Mouse (Mus musculus): ENCODE data around the gene Clec16a.

The Clec16a gene

GRCm38 (mm10) chr16:10669936-10670335 is 124.8 kb downstream of the Clec16a start:
- no peaks in the 10 kb centered on the region for H3K27me3 ChIP-seq (ENCODE audit: insufficient read depth, low read length)
- H3K9me3 ChIP-seq (ENCODE audit: low read length), result no peaks in the 10 kb centered on the region
- no peak for TF ChIP-seq CTCF (conservative IDR thresholded peaks at IDR 0.05; ENCODE audit: low read length)
- TF ChIP-seq NANOG (IDR thresholded peaks at IDR 0.05; ENCODE audit: borderline replicate concordance, low read length), result no peak
- no peak for TF ChIP-seq POU5F1 (IDR thresholded peaks at IDR 0.05; ENCODE audit: borderline replicate concordance, low read length)
- H3K36me3 ChIP-seq (ENCODE audit: insufficient read depth, low read length), result peaks cover 20% of the 10 kb centered on the region
- H3K4me3 ChIP-seq (replicated peaks; ENCODE audit: low read length), result no peak overlapping the region
- H3K4me1 ChIP-seq (replicated peaks; ENCODE audit: low read depth, low read length), result peaks cover 28% of the 10 kb centered on the region

GRCm38 (mm10) chr16:10672490-10672889 is 127.4 kb downstream of the Clec16a start:
- no peaks in the 10 kb centered on the region for H3K36me3 ChIP-seq (ENCODE audit: insufficient read depth, low read length)
- H3K4me1 ChIP-seq (replicated peaks; ENCODE audit: low read depth, low read length), result peaks cover 28% of the 10 kb centered on the region
- no peaks in the 10 kb centered on the region for H3K27me3 ChIP-seq (ENCODE audit: insufficient read depth, low read length)
- H3K9me3 ChIP-seq (ENCODE audit: low read length), result no peaks in the 10 kb centered on the region
- H3K4me3 ChIP-seq (replicated peaks; ENCODE audit: low read length), result no peak overlapping the region
- TF ChIP-seq POU5F1 (IDR thresholded peaks at IDR 0.05; ENCODE audit: borderline replicate concordance, low read length), result no peak
- TF ChIP-seq NANOG (IDR thresholded peaks at IDR 0.05; ENCODE audit: borderline replicate concordance, low read length), result no peak
- TF ChIP-seq CTCF (conservative IDR thresholded peaks at IDR 0.05; ENCODE audit: low read length), result no peak

GRCm38 (mm10) chr16:10674020-10674419 is 128.9 kb downstream of the Clec16a start:
- no peak for TF ChIP-seq CTCF (conservative IDR thresholded peaks at IDR 0.05; ENCODE audit: low read length)
- TF ChIP-seq NANOG (IDR thresholded peaks at IDR 0.05; ENCODE audit: borderline replicate concordance, low read length), result peak; percentile 41; the same call in 1 of the 2 replicates
- H3K4me1 ChIP-seq (replicated peaks; ENCODE audit: low read depth, low read length), result peaks cover 25% of the 10 kb centered on the region
- H3K4me3 ChIP-seq (replicated peaks; ENCODE audit: low read length), result no peak overlapping the region
- no peaks in the 10 kb centered on the region for H3K27me3 ChIP-seq (ENCODE audit: insufficient read depth, low read length)
- H3K36me3 ChIP-seq (ENCODE audit: insufficient read depth, low read length), result 0 out of 2 replicates have a peak, but pooled peaks cover 4% of the 10 kb centered on the region
- H3K9me3 ChIP-seq (ENCODE audit: low read length), result no peaks in the 10 kb centered on the region

- Histone ChIP-seq H3K4me1 (replicated peaks; ENCODE audit: low read depth, low read length) (peaks cover 20% of the 10 kb centered on the region), H3K4me3 (replicated peaks; ENCODE audit: low read length) (no peak overlapping the region), H3K27me3 (ENCODE audit: insufficient read depth, low read length) (no peaks in the 10 kb centered on the region), H3K9me3 (ENCODE audit: low read length) (no peaks in the 10 kb centered on the region), H3K36me3 (ENCODE audit: insufficient read depth, low read length) (peaks cover 9% of the 10 kb centered on the region; the same call in 1 of the 2 replicates)
- TF ChIP-seq CTCF (conservative IDR thresholded peaks at IDR 0.05; ENCODE audit: low read length) (no peak), POU5F1 (IDR thresholded peaks at IDR 0.05; ENCODE audit: borderline replicate concordance, low read length) (no peak), NANOG (IDR thresholded peaks at IDR 0.05; ENCODE audit: borderline replicate concordance, low read length) (no peak)
These were observed 129.8 kb downstream of the Clec16a start for GRCm38 (mm10) chr16:10674957-10675356.

- H3K4me3 ChIP-seq (replicated peaks; ENCODE audit: low read length), result no peak overlapping the region
- H3K36me3 ChIP-seq (ENCODE audit: insufficient read depth, low read length), result peaks cover 9% of the 10 kb centered on the region; the same call in 1 of the 2 replicates
- no peak for TF ChIP-seq NANOG (IDR thresholded peaks at IDR 0.05; ENCODE audit: borderline replicate concordance, low read length)
- no peak for TF ChIP-seq CTCF (conservative IDR thresholded peaks at IDR 0.05; ENCODE audit: low read length)
- no peak for TF ChIP-seq POU5F1 (IDR thresholded peaks at IDR 0.05; ENCODE audit: borderline replicate concordance, low read length)
- peaks cover 20% of the 10 kb centered on the region for H3K4me1 ChIP-seq (replicated peaks; ENCODE audit: low read depth, low read length)
- no peaks in the 10 kb centered on the region for H3K27me3 ChIP-seq (ENCODE audit: insufficient read depth, low read length)
- H3K9me3 ChIP-seq (ENCODE audit: low read length), result no peaks in the 10 kb centered on the region
These were observed 130.5 kb downstream of the Clec16a start for GRCm38 (mm10) chr16:10675612-10676011.

- peaks cover 20% of the 10 kb centered on the region for H3K4me1 ChIP-seq (replicated peaks; ENCODE audit: low read depth, low read length)
These were observed 131.4 kb downstream of the Clec16a start for GRCm38 (mm10) chr16:10676461-10677066.

GRCm38 (mm10) chr16:10682521-10682920 is 137.4 kb downstream of the Clec16a start:
- Histone ChIP-seq H3K27me3 (ENCODE audit: insufficient read depth, low read length) (no peaks in the 10 kb centered on the region), H3K9me3 (ENCODE audit: low read length) (no peaks in the 10 kb centered on the region), H3K36me3 (ENCODE audit: insufficient read depth, low read length) (peaks cover 9% of the 10 kb centered on the region; the same call in 1 of the 2 replicates), H3K4me1 (replicated peaks; ENCODE audit: low read depth, low read length) (no peaks in the 10 kb centered on the region), H3K4me3 (replicated peaks; ENCODE audit: low read length) (no peak overlapping the region)
- TF ChIP-seq NANOG (IDR thresholded peaks at IDR 0.05; ENCODE audit: borderline replicate concordance, low read length), result no peak

More at GRCm38 (mm10) chr16:10676461-10677066, 131.4 kb downstream of the Clec16a start:
- Histone ChIP-seq H3K27me3 (ENCODE audit: insufficient read depth, low read length) (no peaks in the 10 kb centered on the region), H3K9me3 (ENCODE audit: low read length) (no peaks in the 10 kb centered on the region), H3K4me3 (replicated peaks; ENCODE audit: low read length) (no peak overlapping the region), H3K36me3 (ENCODE audit: insufficient read depth, low read length) (peaks cover 9% of the 10 kb centered on the region; the same call in 1 of the 2 replicates)
- TF ChIP-seq CTCF (conservative IDR thresholded peaks at IDR 0.05; ENCODE audit: low read length) (no peak), NANOG (IDR thresholded peaks at IDR 0.05; ENCODE audit: borderline replicate concordance, low read length) (no peak), POU5F1 (IDR thresholded peaks at IDR 0.05; ENCODE audit: borderline replicate concordance, low read length) (no peak)

GRCm38 (mm10) chr16:10683193-10684000 is 138.3 kb downstream of the Clec16a start:
- Histone ChIP-seq H3K9me3 (ENCODE audit: low read length) (no peaks in the 10 kb centered on the region), H3K36me3 (ENCODE audit: insufficient read depth, low read length) (peaks cover 9% of the 10 kb centered on the region; the same call in 1 of the 2 replicates), H3K4me3 (replicated peaks; ENCODE audit: low read length) (no peak overlapping the region), H3K27me3 (ENCODE audit: insufficient read depth, low read length) (no peaks in the 10 kb centered on the region), H3K4me1 (replicated peaks; ENCODE audit: low read depth, low read length) (no peaks in the 10 kb centered on the region)
- TF ChIP-seq POU5F1 (IDR thresholded peaks at IDR 0.05; ENCODE audit: borderline replicate concordance, low read length) (no peak), NANOG (IDR thresholded peaks at IDR 0.05; ENCODE audit: borderline replicate concordance, low read length) (no peak), CTCF (conservative IDR thresholded peaks at IDR 0.05; ENCODE audit: low read length) (no peak)

Measured in E14TG2a.4 (cell line).